8 mouse cellular contexts compared by ENCODE assay signal in genomic region chr1:150535770-150536534, GRCm38 (mm10).
DNase-seq lines count a peak whose midpoint lies in the region; ATAC-seq and TF ChIP-seq lines count a peak whose summit lies in the region.

No protein-coding gene starts in this region.

- no peak overlapping the region for H3K4me3 ChIP-seq in liver, adult 2 months (ENCODE audit: insufficient read depth, low read depth, low read length)
- no peak overlapping the region for H3K4me3 ChIP-seq in heart, embryonic 16.5 days (ENCODE audit: low read length)
- H3K4me3 ChIP-seq in neural tube, embryonic 13.5 days, result 0 out of 2 replicates have a peak overlapping the region, but pooled peaks have one; percentile 8

- 0 out of 2 replicates have a peak, but pooled peaks have one; percentile 18 for ATAC-seq in heart, embryonic 16.5 days (replicated peaks; ENCODE audit: extremely low read depth, insufficient read depth, low FRiP score)
- ATAC-seq in neural tube, embryonic 13.5 days (ENCODE audit: low read depth), result peak; percentile 81

- no peaks in the 10 kb centered on the region for H3K36me3 ChIP-seq in liver, adult 2 months (ENCODE audit: control insufficient read depth, insufficient read depth, low read length)
- no peaks in the 10 kb centered on the region for H3K36me3 ChIP-seq in heart, embryonic 16.5 days (ENCODE audit: control insufficient read depth, insufficient read depth)
- no peaks in the 10 kb centered on the region for H3K36me3 ChIP-seq in neural tube, embryonic 13.5 days

- no peaks in the 10 kb centered on the region for H3K27me3 ChIP-seq in liver, adult 2 months (ENCODE audit: control insufficient read depth, insufficient read depth, low read length)
- no peaks in the 10 kb centered on the region for H3K27me3 ChIP-seq in heart, embryonic 16.5 days (ENCODE audit: control insufficient read depth, insufficient read depth, low read length)
- peaks cover 4% of the 10 kb centered on the region; the same call in 1 of the 2 replicates for H3K27me3 ChIP-seq in neural tube, embryonic 13.5 days

- no peak overlapping the region for H3K27ac ChIP-seq in liver, adult 2 months (replicated peaks; ENCODE audit: insufficient read depth, low read depth, low read length)
- peak overlapping the region; percentile 4; the same call in 1 of the 2 replicates for H3K27ac ChIP-seq in heart, embryonic 16.5 days (ENCODE audit: low read length)
- peak overlapping the region; percentile 46 for H3K27ac ChIP-seq in neural tube, embryonic 13.5 days (replicated peaks)

- H3K4me1 ChIP-seq in liver, adult 2 months (ENCODE audit: control insufficient read depth, insufficient read depth, low read length), result no peaks in the 10 kb centered on the region
- H3K4me1 ChIP-seq in heart, embryonic 16.5 days (ENCODE audit: control insufficient read depth, insufficient read depth, low read length), result peaks cover 13% of the 10 kb centered on the region
- peaks cover 17% of the 10 kb centered on the region for H3K4me1 ChIP-seq in neural tube, embryonic 13.5 days (replicated peaks)

- no peaks in the 10 kb centered on the region for H3K9me3 ChIP-seq in heart, embryonic 16.5 days (replicated peaks; ENCODE audit: control insufficient read depth, low read length)
- H3K9me3 ChIP-seq in neural tube, embryonic 13.5 days, result no peaks in the 10 kb centered on the region

- DNase-seq in liver, adult 2 months (ENCODE audit: extremely low read depth, low read depth, low spot score), result peak; percentile 19
- DNase-seq in liver, result no peak
- peak; percentile 28 to 54 for DNase-seq in kidney, postnatal 4 days
- DNase-seq in natural killer cell, adult 2 months (ENCODE audit: low spot score in 2 of 2), result no peak
- DNase-seq in left cerebral cortex, adult 9 months (ENCODE audit: low spot score in 2 of 2), result no peak
- DNase-seq in layer of hippocampus, adult 9-10 months (ENCODE audit: low spot score), result no peak

- peak overlapping the region; percentile 36 for H3K4me2 ChIP-seq in heart, embryonic 16.5 days (ENCODE audit: low read depth, low read length)
- H3K4me2 ChIP-seq in neural tube, embryonic 13.5 days, result peak overlapping the region; percentile 41

- no peak for TF ChIP-seq CTCF in liver, adult 2 months (IDR thresholded peaks at IDR 0.05; ENCODE audit: low read depth, low read length)

- WGBS in liver, adult 2 months, result 45% methylated on average over 16 of the region's 16 CpGs
- 42% methylated on average over 16 of the region's 16 CpGs for WGBS in heart, embryonic 16.5 days
- 21% methylated on average over 16 of the region's 16 CpGs for WGBS in neural tube, embryonic 13.5 days

- no peak for TF ChIP-seq POLR2A in liver, adult 2 months (IDR thresholded peaks at IDR 0.05; ENCODE audit: extremely low read depth, insufficient read depth, low read length)

- no peaks in the 10 kb centered on the region for H3K79me2 ChIP-seq in liver, adult 2 months (ENCODE audit: control insufficient read depth, insufficient read depth, low read length)

- no peak overlapping the region for H3K9ac ChIP-seq in liver, adult 2 months (ENCODE audit: low read depth, low read length)
- H3K9ac ChIP-seq in heart, embryonic 16.5 days (ENCODE audit: low read length), result peak overlapping the region; percentile 6
- H3K9ac ChIP-seq in neural tube, embryonic 13.5 days, result peak overlapping the region; percentile 55; the same call in 1 of the 2 replicates

Comparison
In these comparisons a context has a peak if more than half of its experiments do, and no peak if none do; other contexts are left out.
1. DNase-seq: peak in liver, adult 2 months (single experiment) and kidney, postnatal 4 days (2 of 2); none in liver (single experiment), natural killer cell, adult 2 months (0 of 2), left cerebral cortex, adult 9 months (0 of 2) and layer of hippocampus, adult 9-10 months (single experiment).